Mouse (Mus musculus) limb, embryonic 12.5 days (tissue): ENCODE data around the gene Ccdc62. TPM values are rescaled to one million over a fixed set of nuclear protein-coding genes. Genes with fewer than 3 reads are reported as not detected.

Experiments
- ATAC-seq: fragments of 200-750 bp; cut with Nextera tagmentation; 2 replicates; pipeline ENCODE4 v1.8.0; 2017; ENCODE audit warnings: low read depth, moderate TSS enrichment; ENCODE audit not compliant: insufficient number of reproducible peaks, insufficient read depth, low FRiP score, low TSS enrichment
- H3K27ac ChIP-seq: fragments of 300-500 bp; sonication (generic); 2 replicates; pipeline ENCODE4 v1.5.1; 2016; ENCODE audit warnings: mild to moderate bottlenecking, moderate library complexity
- H3K27me3 ChIP-seq: fragments of 300-500 bp; sonication (generic); 2 replicates; pipeline ENCODE4 v1.6.1; 2016; ENCODE audit warnings: mild to moderate bottlenecking, moderate library complexity
- H3K36me3 ChIP-seq: fragments of 300-500 bp; sonication (generic); 2 replicates; pipeline ENCODE4 v1.6.1; 2016; ENCODE audit warnings: mild to moderate bottlenecking, moderate library complexity
- H3K4me1 ChIP-seq: fragments of 300-500 bp; sonication (generic); replicated peaks from 2 replicates; pipeline ENCODE4 v1.6.1; 2016
- H3K4me2 ChIP-seq: fragments of 300-500 bp; sonication (generic); 2 replicates; pipeline ENCODE4 v1.6.1; 2016; ENCODE audit warnings: mild to moderate bottlenecking, moderate library complexity
- H3K4me3 ChIP-seq: fragments of 300-500 bp; sonication (generic); replicated peaks from 2 replicates; pipeline ENCODE4 v1.5.1; 2016; ENCODE audit warnings: mild to moderate bottlenecking
- H3K9ac ChIP-seq: fragments of 300-500 bp; sonication (generic); replicated peaks from 2 replicates; pipeline ENCODE4 v1.6.1; 2016; ENCODE audit warnings: mild to moderate bottlenecking, moderate library complexity
- H3K9me3 ChIP-seq: fragments of 300-500 bp; sonication (generic); 2 replicates; pipeline ENCODE4 v1.6.1; 2016; ENCODE audit warnings: mild to moderate bottlenecking, moderate library complexity
- WGBS: fragments of 180-500 bp; shearing (Covaris S2); methylation state at CpG from one replicate; pipeline ENCODE4 v1.1.7; 2016; 5-methylcytosine and 5-hydroxymethylcytosine counted together
- polyA plus RNA-seq: library from polyadenylated mRNA; unstranded; fragments of >200 nt; fragmentation: Nextera tagmentation; extraction: Ambion mirVana; gene quantifications from 2 replicates; pipeline ENCODE4 v1.2.1, GENCODE M21; 2016

Gene Ccdc62
- polyA plus RNA-seq, 1 experiment from 2014 or later = 5.9 TPM

GRCm38 (mm10) chr5:123938479-123938878 lies 8.0 kb downstream of the Ccdc62 start:
- no peaks in the 10 kb centered on the region for H3K9me3 ChIP-seq
- H3K36me3 ChIP-seq = no peaks in the 10 kb centered on the region
- H3K4me3 ChIP-seq = no peak overlapping the region
- no peaks in the 10 kb centered on the region for H3K27me3 ChIP-seq
- H3K9ac ChIP-seq = no peak overlapping the region
- H3K4me2 ChIP-seq = no peak overlapping the region
- H3K27ac ChIP-seq = no peak overlapping the region
- 90% methylated on average over 5 of the region's 5 CpGs for WGBS
- no peak for ATAC-seq
- H3K4me1 ChIP-seq = no peaks in the 10 kb centered on the region

- H3K36me3 ChIP-seq = no peaks in the 10 kb centered on the region
- no peak overlapping the region for H3K4me3 ChIP-seq
- no peak for ATAC-seq
- H3K4me1 ChIP-seq = no peaks in the 10 kb centered on the region
- no peaks in the 10 kb centered on the region for H3K27me3 ChIP-seq
- H3K9me3 ChIP-seq = no peaks in the 10 kb centered on the region
- no peak overlapping the region for H3K4me2 ChIP-seq
- no peak overlapping the region for H3K9ac ChIP-seq
- WGBS = 74% methylated on average over 4 of the region's 4 CpGs
- H3K27ac ChIP-seq = no peak overlapping the region
These were observed 16.1 kb downstream of the Ccdc62 start for GRCm38 (mm10) chr5:123946546-123946945.

- Histone ChIP-seq H3K9me3 (no peaks in the 10 kb centered on the region), H3K4me1 (no peaks in the 10 kb centered on the region), H3K27me3 (no peaks in the 10 kb centered on the region), H3K36me3 (no peaks in the 10 kb centered on the region), H3K9ac (no peak overlapping the region), H3K27ac (no peak overlapping the region), H3K4me2 (no peak overlapping the region), H3K4me3 (no peak overlapping the region)
- ATAC-seq = no peak
- 56% methylated on average over 7 of the region's 7 CpGs for WGBS
These were observed 16.7 kb downstream of the Ccdc62 start for GRCm38 (mm10) chr5:123947041-123947761.

GRCm38 (mm10) chr5:123952365-123953045 lies 22.0 kb downstream of the Ccdc62 start:
- no peaks in the 10 kb centered on the region for H3K27me3 ChIP-seq
- H3K4me2 ChIP-seq = no peak overlapping the region
- 55% methylated on average over 5 of the region's 5 CpGs for WGBS
- no peaks in the 10 kb centered on the region for H3K36me3 ChIP-seq
- H3K4me3 ChIP-seq = no peak overlapping the region
- H3K9me3 ChIP-seq = no peaks in the 10 kb centered on the region
- ATAC-seq = no peak
- H3K27ac ChIP-seq = no peak overlapping the region
- peaks cover 8% of the 10 kb centered on the region; the same call in 1 of the 2 replicates for H3K4me1 ChIP-seq
- no peak overlapping the region for H3K9ac ChIP-seq

- Histone ChIP-seq H3K4me3 (no peak overlapping the region), H3K4me2 (no peak overlapping the region), H3K36me3 (no peaks in the 10 kb centered on the region), H3K9ac (no peak overlapping the region), H3K27ac (no peak overlapping the region), H3K27me3 (no peaks in the 10 kb centered on the region), H3K9me3 (no peaks in the 10 kb centered on the region), H3K4me1 (peaks cover 8% of the 10 kb centered on the region; the same call in 1 of the 2 replicates)
- no peak for ATAC-seq
- 94% methylated on average over 8 of the region's 8 CpGs for WGBS
These were observed 26.7 kb downstream of the Ccdc62 start for GRCm38 (mm10) chr5:123957213-123957612.

- H3K4me1 ChIP-seq = peaks cover 8% of the 10 kb centered on the region; the same call in 1 of the 2 replicates
- H3K27me3 ChIP-seq = no peaks in the 10 kb centered on the region
- H3K9me3 ChIP-seq = no peaks in the 10 kb centered on the region
- ATAC-seq = no peak
- H3K36me3 ChIP-seq = no peaks in the 10 kb centered on the region
- H3K4me2 ChIP-seq = no peak overlapping the region
- no peak overlapping the region for H3K4me3 ChIP-seq
- 74% methylated on average over 3 of the region's 3 CpGs for WGBS
- H3K9ac ChIP-seq = no peak overlapping the region
- H3K27ac ChIP-seq = no peak overlapping the region
These were observed 28.5 kb downstream of the Ccdc62 start for GRCm38 (mm10) chr5:123959018-123959417.

- no peak for ATAC-seq
- Histone ChIP-seq H3K27ac (no peak overlapping the region), H3K36me3 (no peaks in the 10 kb centered on the region), H3K9ac (no peak overlapping the region), H3K27me3 (no peaks in the 10 kb centered on the region), H3K4me3 (no peak overlapping the region), H3K4me2 (no peak overlapping the region), H3K9me3 (no peaks in the 10 kb centered on the region), H3K4me1 (peaks cover 3% of the 10 kb centered on the region; the same call in 1 of the 2 replicates)
- 79% methylated on average over 8 of the region's 8 CpGs for WGBS
These were observed 29.6 kb downstream of the Ccdc62 start for GRCm38 (mm10) chr5:123960129-123960528.

GRCm38 (mm10) chr5:123961046-123961445 lies 30.6 kb downstream of the Ccdc62 start:
- H3K9me3 ChIP-seq = no peaks in the 10 kb centered on the region
- ATAC-seq = no peak
- H3K27me3 ChIP-seq = no peaks in the 10 kb centered on the region
- no peak overlapping the region for H3K9ac ChIP-seq
- H3K36me3 ChIP-seq = no peaks in the 10 kb centered on the region
- 83% methylated on average over 12 of the region's 12 CpGs for WGBS
- peaks cover 3% of the 10 kb centered on the region; the same call in 1 of the 2 replicates for H3K4me1 ChIP-seq
- H3K27ac ChIP-seq = no peak overlapping the region
- no peak overlapping the region for H3K4me2 ChIP-seq
- H3K4me3 ChIP-seq = no peak overlapping the region

- Histone ChIP-seq H3K27me3 (no peaks in the 10 kb centered on the region), H3K36me3 (no peaks in the 10 kb centered on the region), H3K27ac (no peak overlapping the region), H3K9ac (no peak overlapping the region), H3K4me3 (no peak overlapping the region), H3K9me3 (no peaks in the 10 kb centered on the region), H3K4me2 (no peak overlapping the region), H3K4me1 (no peaks in the 10 kb centered on the region)
- WGBS = 94% methylated on average over 4 of the region's 4 CpGs
- ATAC-seq = no peak
These were observed 33.7 kb downstream of the Ccdc62 start for GRCm38 (mm10) chr5:123964208-123964607.

- Histone ChIP-seq H3K9ac (no peak overlapping the region), H3K4me3 (no peak overlapping the region), H3K27ac (no peak overlapping the region), H3K27me3 (peaks cover 5% of the 10 kb centered on the region; the same call in 1 of the 2 replicates), H3K4me1 (no peaks in the 10 kb centered on the region), H3K4me2 (no peak overlapping the region), H3K9me3 (no peaks in the 10 kb centered on the region), H3K36me3 (no peaks in the 10 kb centered on the region)
- 98% methylated on average over 2 of the region's 2 CpGs for WGBS
- no peak for ATAC-seq
These were observed 36.3 kb downstream of the Ccdc62 start for GRCm38 (mm10) chr5:123966759-123967158.

GRCm38 (mm10) chr5:123968468-123968867 lies 38.0 kb downstream of the Ccdc62 start:
- 79% methylated on average over 5 of the region's 5 CpGs for WGBS
- no peaks in the 10 kb centered on the region for H3K9me3 ChIP-seq
- H3K27ac ChIP-seq = no peak overlapping the region
- no peak overlapping the region for H3K4me2 ChIP-seq
- no peak overlapping the region for H3K9ac ChIP-seq
- H3K4me3 ChIP-seq = no peak overlapping the region
- H3K36me3 ChIP-seq = no peaks in the 10 kb centered on the region
- ATAC-seq = no peak
- H3K27me3 ChIP-seq = peaks cover 16% of the 10 kb centered on the region
- peaks cover 3% of the 10 kb centered on the region; the same call in 1 of the 2 replicates for H3K4me1 ChIP-seq
